Mouse (Mus musculus) lung, embryonic 14.5 days (tissue): ENCODE data around the gene Kntc1. TPM values are rescaled to one million over a fixed set of nuclear protein-coding genes. Genes with fewer than 3 reads are reported as not detected.

Experiments used
- ATAC-seq: fragments of 200-750 bp; cut with Nextera tagmentation; 2 replicates; pipeline ENCODE4 v1.8.0; 2017; ENCODE audit warnings: mild to moderate bottlenecking, moderate TSS enrichment, moderate library complexity; ENCODE audit not compliant: insufficient read depth
- DNase-seq: peaks from one replicate; pipeline ENCODE4 v3.0.0-alpha.2; 2015
- H3K27ac ChIP-seq: fragments of 300-500 bp; sonication (generic); 2 replicates; pipeline ENCODE4 v1.5.1; 2014; ENCODE audit warnings: low read depth, mild to moderate bottlenecking, moderate library complexity
- H3K27me3 ChIP-seq: fragments of 300-500 bp; sonication (generic); 2 replicates; pipeline ENCODE4 v1.6.1; 2014; ENCODE audit warnings: low read length, control low read depth; ENCODE audit not compliant: insufficient read depth
- H3K36me3 ChIP-seq: fragments of 300-500 bp; sonication (generic); 2 replicates; pipeline ENCODE4 v1.6.1; 2014; ENCODE audit warnings: control low read depth; ENCODE audit not compliant: insufficient read depth
- H3K4me1 ChIP-seq: fragments of 300-500 bp; sonication (generic); 2 replicates; pipeline ENCODE4 v1.6.1; 2014; ENCODE audit warnings: antibody characterized with exemption, control low read depth; ENCODE audit not compliant: insufficient read depth
- H3K4me2 ChIP-seq: fragments of 300-500 bp; sonication (generic); 2 replicates; pipeline ENCODE4 v1.6.1; 2014; ENCODE audit warnings: mild to moderate bottlenecking
- H3K4me3 ChIP-seq: fragments of 300-500 bp; sonication (generic); 2 replicates; pipeline ENCODE4 v1.5.1; 2014; ENCODE audit warnings: low read depth, low read length
- H3K9ac ChIP-seq: fragments of 300-500 bp; sonication (generic); 2 replicates; pipeline ENCODE4 v1.6.1; 2014
- H3K9me3 ChIP-seq: fragments of 300-500 bp; sonication (generic); 2 replicates; pipeline ENCODE4 v1.6.1; 2016; ENCODE audit warnings: low read depth, low read length, control low read depth
- CTCF ChIP-seq: IDR thresholded peaks from 2 replicates; pipeline ENCODE4 v1.5.1; 2016; ENCODE audit warnings: antibody characterized with exemption, low read depth
- WGBS: fragments of 180-500 bp; shearing (Covaris S2); extraction: QIAGEN DNeasy Blood & Tissue Kit; methylation state at CpG from one replicate; pipeline ENCODE4 v1.1.7; 2014; 5-methylcytosine and 5-hydroxymethylcytosine counted together
- polyA plus RNA-seq: library from polyadenylated mRNA; unstranded; fragments of >200 nt; fragmentation: Nextera tagmentation; extraction: Ambion mirVana; gene quantifications from 2 replicates; pipeline ENCODE4 v1.2.1, GENCODE M21; 2014

Gene Kntc1
- polyA plus RNA-seq, 1 experiment from 2014 or later: 44.4 TPM

DNA sequence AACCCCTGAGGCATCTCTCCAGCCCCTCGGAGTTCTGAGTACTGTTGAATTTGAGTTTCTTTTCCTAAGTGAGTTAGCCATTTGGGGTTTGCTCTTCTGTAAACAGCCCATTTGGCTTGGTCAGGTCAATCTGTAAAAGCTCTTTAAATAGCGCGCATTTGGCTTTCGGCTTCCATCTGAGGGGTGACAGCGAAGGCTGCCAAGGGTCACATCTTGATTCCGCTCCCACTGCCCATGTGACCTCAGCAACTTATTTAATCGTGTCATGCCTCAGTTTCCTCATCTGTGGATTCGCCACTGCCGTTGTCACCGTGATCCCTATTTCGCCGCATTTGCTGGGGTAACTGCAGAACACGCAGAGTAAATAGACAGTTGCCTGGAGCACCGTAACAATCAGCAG is 94.8 kb downstream of the Kntc1 start:
- H3K36me3 ChIP-seq: no peaks in the 10 kb centered on the region
- H3K4me3 ChIP-seq: no peak overlapping the region
- no peak overlapping the region for H3K4me2 ChIP-seq
- H3K9ac ChIP-seq: no peak overlapping the region
- DNase-seq (no peak), ATAC-seq (no peak)
- WGBS: 89% methylated on average over 14 of the region's 14 CpGs
- H3K27ac ChIP-seq: no peak overlapping the region
- no peaks in the 10 kb centered on the region for H3K4me1 ChIP-seq
- H3K9me3 ChIP-seq: no peaks in the 10 kb centered on the region
- H3K27me3 ChIP-seq: no peaks in the 10 kb centered on the region
- no peak for TF ChIP-seq CTCF

DNA sequence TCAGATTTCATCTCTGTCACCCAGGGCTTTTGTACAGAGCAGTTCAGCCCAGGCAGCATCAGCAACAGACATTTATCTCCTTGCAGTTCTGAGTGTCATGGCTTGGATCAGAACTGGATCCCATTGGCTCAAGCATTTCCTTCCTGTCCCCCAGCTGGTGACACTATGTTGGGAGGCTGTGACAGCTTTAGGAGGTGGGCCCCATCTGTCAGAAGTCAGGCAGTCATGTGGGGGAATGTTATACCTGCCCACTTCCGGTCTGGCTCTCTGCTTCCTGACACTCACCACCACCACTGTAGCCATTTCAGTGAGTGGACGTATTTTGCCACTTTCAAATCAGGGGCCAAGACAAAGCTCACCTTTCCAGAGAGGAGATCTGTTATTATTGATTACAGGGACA is 101.9 kb downstream of the Kntc1 start:
- H3K4me3 ChIP-seq: no peak overlapping the region
- WGBS: 24% methylated on average over 2 of the region's 2 CpGs
- no peak overlapping the region for H3K9ac ChIP-seq
- H3K36me3 ChIP-seq: no peaks in the 10 kb centered on the region
- H3K4me1 ChIP-seq: no peaks in the 10 kb centered on the region
- no peak for ATAC-seq
- no peak overlapping the region for H3K27ac ChIP-seq
- no peaks in the 10 kb centered on the region for H3K27me3 ChIP-seq
- TF ChIP-seq CTCF: no peak
- no peak for DNase-seq
- H3K4me2 ChIP-seq: no peak overlapping the region
- H3K9me3 ChIP-seq: no peaks in the 10 kb centered on the region

DNA sequence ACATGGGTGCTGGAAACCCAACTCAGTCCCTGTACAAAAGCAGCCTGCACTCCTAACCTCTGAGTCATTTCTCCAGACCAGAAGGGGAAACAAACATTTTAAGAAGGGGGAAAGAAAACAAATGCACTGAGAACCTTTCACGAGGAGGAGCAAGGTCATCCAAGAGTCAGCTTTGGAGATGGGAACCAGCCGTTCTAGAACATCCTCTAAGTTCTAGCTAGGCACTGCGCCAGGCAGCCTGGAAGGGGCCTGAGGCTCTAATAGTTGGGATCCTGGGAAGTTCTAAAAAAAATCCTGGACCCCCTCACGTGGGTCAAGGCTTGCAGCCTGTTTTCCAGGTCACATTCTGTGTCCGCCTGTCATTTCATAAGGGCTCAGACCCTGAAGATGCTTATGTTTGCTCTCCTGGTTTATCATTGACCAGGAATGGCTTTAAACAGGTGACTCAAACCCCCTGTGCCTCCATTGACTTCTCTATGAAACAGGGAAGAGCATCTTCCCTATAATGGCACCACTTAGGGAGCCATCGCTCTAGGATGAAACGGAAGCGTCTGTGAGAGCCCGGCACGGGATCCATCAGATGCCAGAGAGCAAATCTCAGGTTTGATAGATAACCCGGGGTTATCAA is 104.5 kb downstream of the Kntc1 start:
- H3K4me2 ChIP-seq: no peak overlapping the region
- H3K4me3 ChIP-seq: no peak overlapping the region
- no peak for TF ChIP-seq CTCF
- H3K36me3 ChIP-seq: no peaks in the 10 kb centered on the region
- no peak for ATAC-seq
- H3K9me3 ChIP-seq: no peaks in the 10 kb centered on the region
- H3K9ac ChIP-seq: no peak overlapping the region
- H3K4me1 ChIP-seq: no peaks in the 10 kb centered on the region
- 54% methylated on average over 11 of the region's 11 CpGs for WGBS
- DNase-seq: no peak
- no peak overlapping the region for H3K27ac ChIP-seq
- H3K27me3 ChIP-seq: no peaks in the 10 kb centered on the region

DNA sequence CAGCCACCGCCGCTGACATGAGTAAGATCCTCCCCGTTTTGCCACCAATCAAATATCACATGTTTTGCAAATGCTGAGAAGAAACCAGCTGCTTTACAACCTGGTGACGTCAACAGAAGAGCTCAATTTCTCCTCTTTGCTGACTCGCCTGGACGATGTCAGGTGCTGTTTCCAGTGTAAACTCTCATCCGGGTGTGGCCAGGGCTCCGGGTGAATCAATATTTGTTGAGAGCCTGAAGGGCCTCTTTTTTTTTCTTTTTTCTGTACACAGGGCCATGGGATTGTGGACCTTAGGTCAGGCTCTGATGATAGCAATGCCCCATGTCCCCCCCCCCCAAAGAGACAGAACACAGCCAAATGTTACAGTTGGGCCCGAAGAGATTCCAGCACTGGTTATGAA is 105.0 kb downstream of the Kntc1 start:
- no peak for TF ChIP-seq CTCF
- ATAC-seq (no peak), DNase-seq (peak; percentile 23)
- no peak overlapping the region for H3K9ac ChIP-seq
- H3K4me1 ChIP-seq: no peaks in the 10 kb centered on the region
- H3K27ac ChIP-seq: no peak overlapping the region
- 47% methylated on average over 9 of the region's 9 CpGs for WGBS
- H3K36me3 ChIP-seq: no peaks in the 10 kb centered on the region
- no peaks in the 10 kb centered on the region for H3K9me3 ChIP-seq
- no peak overlapping the region for H3K4me2 ChIP-seq
- H3K27me3 ChIP-seq: no peaks in the 10 kb centered on the region
- H3K4me3 ChIP-seq: no peak overlapping the region

DNA sequence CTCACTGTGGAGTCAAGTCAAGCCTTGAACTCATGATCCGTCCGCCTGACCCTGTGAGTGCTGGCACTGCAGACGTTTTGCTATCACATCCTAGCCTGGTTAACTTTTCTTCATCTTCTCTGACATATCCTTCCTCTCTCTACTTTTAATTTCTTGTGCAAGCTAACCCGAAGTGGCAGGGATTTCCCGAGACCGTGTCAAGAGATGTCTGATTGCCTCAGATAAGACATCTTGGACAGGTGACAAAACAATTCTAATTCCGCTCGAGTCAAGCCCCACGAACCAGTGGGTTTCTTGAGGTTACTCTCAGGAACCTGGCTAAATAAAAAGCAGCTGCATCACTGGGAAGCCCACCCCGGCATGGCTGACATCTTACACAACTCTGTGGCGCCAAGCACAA is 109.3 kb downstream of the Kntc1 start:
- H3K9ac ChIP-seq: no peak overlapping the region
- TF ChIP-seq CTCF: no peak
- H3K9me3 ChIP-seq: no peaks in the 10 kb centered on the region
- no peaks in the 10 kb centered on the region for H3K27me3 ChIP-seq
- no peak overlapping the region for H3K4me3 ChIP-seq
- no peak for DNase-seq
- no peak for ATAC-seq
- H3K4me2 ChIP-seq: no peak overlapping the region
- H3K36me3 ChIP-seq: no peaks in the 10 kb centered on the region
- H3K27ac ChIP-seq: no peak overlapping the region
- no peaks in the 10 kb centered on the region for H3K4me1 ChIP-seq
- WGBS: 59% methylated on average over 11 of the region's 11 CpGs

DNA sequence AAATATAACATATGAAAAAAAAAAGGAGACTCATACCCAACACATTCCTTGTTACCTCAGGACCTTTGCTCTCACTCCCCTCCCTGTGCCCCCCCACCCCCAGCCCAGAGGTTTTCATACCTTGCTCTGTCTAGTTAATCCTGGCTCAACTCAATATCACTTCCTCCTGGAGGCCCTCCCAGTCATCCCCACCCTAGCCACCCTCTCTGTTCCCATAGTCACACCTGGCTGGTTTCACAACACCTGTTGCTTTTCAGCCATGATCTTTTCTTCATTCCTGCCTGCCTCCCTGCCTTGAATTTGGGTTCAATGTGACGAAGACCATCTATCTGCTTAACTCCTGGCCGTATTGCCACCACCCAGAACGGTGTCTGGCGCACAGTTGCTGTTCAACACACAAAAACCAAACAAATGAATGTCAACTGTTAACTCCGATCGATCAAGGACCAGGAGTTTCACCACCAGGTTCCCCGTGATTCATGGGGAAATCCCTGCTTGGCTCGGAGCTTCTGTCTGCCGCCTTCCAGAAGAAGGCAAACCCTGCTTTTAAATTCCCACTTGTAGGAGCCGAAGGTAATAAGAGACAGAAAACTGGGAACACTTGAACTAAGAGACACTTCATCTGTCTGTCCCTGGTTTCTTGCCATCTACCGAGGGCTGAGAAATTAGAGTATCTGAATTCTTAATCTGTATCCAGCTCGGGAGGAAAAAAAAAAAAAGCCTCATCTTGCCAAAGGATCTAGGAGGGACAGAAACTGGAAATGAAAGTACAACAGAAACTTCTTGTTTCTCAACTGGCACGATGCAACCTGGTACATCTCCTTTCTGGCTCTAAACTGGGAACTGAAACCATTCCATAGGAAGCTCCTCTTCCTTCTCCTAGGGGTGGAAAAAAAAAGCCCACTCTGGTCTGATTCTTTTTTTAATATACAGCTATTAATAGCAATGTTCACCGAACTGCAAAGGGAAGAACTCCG is 113.1 kb downstream of the Kntc1 start:
- no peak overlapping the region for H3K9ac ChIP-seq
- H3K4me1 ChIP-seq: no peaks in the 10 kb centered on the region
- H3K9me3 ChIP-seq: no peaks in the 10 kb centered on the region
- H3K4me2 ChIP-seq: no peak overlapping the region
- H3K4me3 ChIP-seq: no peak overlapping the region
- DNase-seq (no peak), ATAC-seq (no peak)
- no peak overlapping the region for H3K27ac ChIP-seq
- TF ChIP-seq CTCF: no peak
- no peaks in the 10 kb centered on the region for H3K27me3 ChIP-seq
- 72% methylated on average over 15 of the region's 15 CpGs for WGBS
- H3K36me3 ChIP-seq: no peaks in the 10 kb centered on the region

DNA sequence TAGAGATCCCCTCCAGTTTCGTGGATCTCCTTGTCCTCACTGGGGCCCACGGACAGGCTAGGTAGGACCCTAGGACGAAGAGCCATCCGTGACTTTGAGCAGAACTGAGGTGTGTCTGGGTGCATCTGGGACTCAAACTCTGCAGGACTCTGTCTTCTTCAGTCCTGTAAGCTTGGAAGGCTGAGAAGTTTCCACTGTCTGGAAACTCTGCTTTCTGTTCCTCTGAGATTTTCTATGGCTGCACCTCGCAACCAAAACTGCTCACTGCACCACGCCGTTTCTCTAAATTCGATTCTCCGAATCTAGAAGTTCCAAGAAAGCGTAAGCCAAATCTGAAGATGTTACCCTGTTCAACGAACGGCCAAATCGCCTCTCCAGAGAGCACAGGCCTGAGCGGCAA is 114.4 kb downstream of the Kntc1 start:
- Histone ChIP-seq H3K36me3 (no peaks in the 10 kb centered on the region), H3K9ac (no peak overlapping the region), H3K4me3 (no peak overlapping the region), H3K4me2 (no peak overlapping the region), H3K4me1 (no peaks in the 10 kb centered on the region), H3K27ac (no peak overlapping the region), H3K27me3 (no peaks in the 10 kb centered on the region), H3K9me3 (no peaks in the 10 kb centered on the region)
- 85% methylated on average over 14 of the region's 14 CpGs for WGBS
- ATAC-seq (no peak), DNase-seq (no peak)
- no peak for TF ChIP-seq CTCF
